Mouse (Mus musculus) CH12F3 (cell line): ENCODE data around the gene Ripply2.

Source experiments
- in situ Hi-C: fragments of 300-500 bp; cut with MboI; formaldehyde crosslinking; loops from 2 replicates; pipeline ENCODE4 v1.14.3; 2020; ENCODE audit warnings: low sequenced_read_pairs

Ripply2 gene

DNA sequence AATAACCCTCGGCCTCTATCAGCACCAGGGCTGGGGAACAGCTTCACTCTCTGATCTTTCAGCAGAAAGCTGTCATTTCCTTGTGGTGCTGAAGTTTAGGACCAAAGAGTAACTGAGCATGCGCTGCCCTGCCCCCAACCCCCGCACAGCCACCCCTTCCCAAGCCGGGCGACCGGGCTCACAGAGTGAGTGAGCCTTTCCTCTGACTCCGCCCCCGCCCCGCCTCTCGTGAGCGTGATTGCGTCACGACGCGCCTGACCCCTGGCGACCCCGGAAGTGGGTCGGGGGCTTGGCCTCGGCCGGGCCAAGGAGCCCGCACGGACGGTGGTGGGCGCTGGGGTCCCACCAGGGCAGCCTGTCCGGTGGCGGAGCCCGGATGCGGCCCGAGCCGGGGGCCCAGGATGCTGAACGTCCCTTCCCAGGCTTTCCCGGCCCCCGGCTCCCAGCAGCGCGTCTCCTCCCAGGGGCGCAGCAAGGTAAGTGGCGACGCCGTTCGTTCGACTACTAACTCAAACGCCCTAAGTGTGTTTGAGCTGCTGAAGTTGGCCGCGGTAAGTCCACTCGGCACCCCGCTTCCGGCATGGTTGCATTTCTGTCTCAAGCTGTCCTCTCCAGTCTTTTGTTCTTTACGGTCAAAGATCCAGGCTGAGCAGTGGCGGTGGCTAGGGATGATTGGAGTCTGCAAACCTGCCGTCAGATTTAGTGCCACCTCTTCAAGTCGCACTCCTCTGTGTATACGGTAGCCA is 6.6 kb downstream of the Ripply2 start, which contains the start of gene Cyb5r4:
Cyb5r4 (plus strand) TSS at position 237 of the 746 bp plus-strand sequence.
- in situ Hi-C loops, result no loop called here

DNA sequence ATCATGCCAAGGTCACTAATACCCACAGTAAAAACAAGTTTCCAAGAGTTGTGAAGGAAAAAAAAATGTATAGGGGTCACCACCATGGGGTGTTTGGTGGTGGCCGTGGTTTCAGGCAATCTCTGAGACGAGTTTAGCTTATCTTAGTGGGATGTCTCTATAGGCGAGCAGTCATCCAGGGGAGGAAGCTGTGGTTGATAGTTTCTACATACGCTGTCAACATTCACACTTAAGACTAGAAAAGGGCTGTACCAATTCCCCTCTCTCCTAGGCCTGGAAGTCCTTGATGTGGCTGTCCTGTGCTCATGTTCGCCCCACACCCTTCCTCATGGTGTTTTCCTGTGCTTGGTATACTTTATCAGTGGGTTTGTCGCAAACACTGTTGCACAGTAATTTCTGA is 10.4 kb downstream of the Ripply2 start:
- in situ Hi-C loops, result no loop called here

DNA sequence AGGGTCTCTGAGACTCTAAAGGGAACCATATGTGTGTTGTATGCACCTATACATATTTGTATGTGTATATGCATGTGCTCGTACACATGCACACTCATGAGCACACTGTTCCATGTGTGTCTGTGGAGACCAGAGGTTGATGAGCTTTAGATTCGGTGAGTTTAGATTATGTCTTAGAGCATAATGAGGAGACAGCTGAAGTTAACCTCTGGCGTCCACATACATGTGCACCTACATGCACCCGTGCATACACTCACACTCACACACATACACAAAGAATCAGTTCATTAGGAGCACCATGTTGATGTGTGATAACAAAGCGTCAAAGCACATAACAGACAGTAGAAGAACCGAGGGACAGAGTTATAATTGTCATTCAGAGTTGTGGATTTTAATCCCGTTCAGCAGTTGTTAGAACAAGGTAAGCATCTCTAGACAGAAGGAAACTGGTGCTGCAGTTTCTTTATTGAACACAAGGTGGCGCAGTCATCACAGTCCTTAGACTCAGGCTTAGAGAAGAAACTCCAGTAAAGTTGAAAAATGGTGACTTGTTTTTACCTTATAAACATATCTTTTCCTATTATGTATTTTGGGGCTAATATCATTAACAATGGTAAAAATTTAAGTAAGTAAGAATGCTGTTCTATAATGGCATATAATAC is 12.2 kb downstream of the Ripply2 start:
- in situ Hi-C loops, result no loop called here

DNA sequence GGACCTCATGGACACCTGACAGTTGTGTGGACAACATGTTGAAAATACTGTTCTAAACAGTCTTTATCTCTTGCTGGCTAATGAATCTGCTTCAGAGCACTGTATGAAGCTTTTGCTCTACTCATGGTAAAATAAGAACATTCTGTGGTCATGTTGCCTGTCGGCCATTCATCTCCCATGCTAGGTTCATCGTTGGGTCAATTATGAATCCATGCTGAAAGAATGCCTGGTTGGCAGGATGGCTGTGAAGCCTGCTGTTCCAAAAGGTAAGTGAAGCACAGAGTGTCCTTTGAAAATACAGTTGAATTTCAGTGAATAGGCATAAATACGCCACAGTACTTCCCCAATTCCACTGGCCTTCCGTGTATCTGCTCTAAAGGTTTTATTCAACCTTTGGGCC is 16.9 kb downstream of the Ripply2 start:
- in situ Hi-C loops, result loop anchor here (10.0 kb wide), 1 partner anchor 213 kb away; no protein-coding TSS in a partner anchor

DNA sequence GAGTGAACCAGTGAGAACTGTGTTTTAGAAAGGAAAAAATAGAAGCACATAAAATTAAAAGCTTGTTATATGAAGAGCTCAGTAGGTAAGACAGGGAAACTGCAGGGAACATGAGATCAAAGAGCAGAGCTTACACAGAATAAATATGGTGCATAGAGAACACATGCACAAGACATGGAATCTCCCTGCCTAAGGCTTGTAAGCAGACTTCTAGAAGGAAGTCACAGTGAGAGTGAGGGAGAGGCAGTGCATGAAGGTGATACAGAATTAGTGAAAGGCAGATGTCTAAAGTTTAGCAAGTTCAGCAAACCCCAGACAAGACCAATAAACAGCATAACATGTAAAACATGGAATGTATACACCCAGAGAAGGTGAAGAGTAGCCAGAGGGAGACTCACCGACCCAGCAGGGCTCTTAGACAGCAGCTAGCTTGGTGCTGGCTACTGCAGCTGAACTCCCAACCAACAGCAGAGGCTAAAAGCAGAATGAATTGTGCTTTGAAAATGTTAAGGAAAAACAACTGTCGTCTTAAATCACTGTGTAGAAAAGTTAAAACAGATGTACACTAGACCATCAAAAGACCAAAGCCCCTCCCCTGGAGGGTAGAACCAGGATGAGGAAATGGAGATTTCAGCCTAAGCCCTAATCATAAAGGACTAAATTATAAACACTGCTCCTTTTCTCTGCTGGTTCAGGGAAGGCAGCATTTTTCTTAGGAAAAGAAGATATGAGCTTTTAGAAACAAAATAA is 19.7 kb downstream of the Ripply2 start:
- in situ Hi-C loops, result loop anchor here (10.0 kb wide), 1 partner anchor 210 kb away; no protein-coding TSS in a partner anchor

GRCm38 (mm10) chr9:87049425-87049824 is 34.1 kb downstream of the Ripply2 start:
- in situ Hi-C loops, result no loop called here

- in situ Hi-C loops, result no loop called here
Observed at GRCm38 (mm10) chr9:87055547-87056235, 40.4 kb downstream of the Ripply2 start.

- in situ Hi-C loops, result no loop called here
Observed at GRCm38 (mm10) chr9:87062337-87062736, 47.0 kb downstream of the Ripply2 start.

GRCm38 (mm10) chr9:87068160-87068559 is 52.8 kb downstream of the Ripply2 start:
- in situ Hi-C loops, result no loop called here
